Mouse (Mus musculus): ENCODE results near the gene Dmpk.

Dmpk gene

DNA sequence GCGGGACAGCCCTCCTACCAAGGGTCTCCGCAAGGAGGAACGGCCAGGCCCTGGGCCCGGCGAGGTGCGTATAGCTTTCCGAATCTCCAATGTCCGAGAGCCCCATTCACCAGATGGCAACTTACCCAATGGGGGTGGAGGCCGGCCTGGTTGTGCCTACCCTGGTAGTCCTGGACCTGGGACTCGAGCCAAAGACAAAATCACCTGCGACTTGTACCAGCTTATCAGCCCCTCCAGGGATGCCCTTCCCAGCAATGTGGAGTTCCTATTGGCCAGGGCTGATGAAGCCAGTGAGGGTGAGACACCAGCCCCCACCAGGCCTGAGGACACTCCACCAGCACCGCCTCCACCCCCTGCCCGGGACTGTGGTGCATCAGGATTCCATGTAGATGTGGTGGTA, 52.5 kb downstream of the Dmpk start:
- no peak for ATAC-seq (ENCODE audit: insufficient number of reproducible peaks, low FRiP score, low TSS enrichment)

DNA sequence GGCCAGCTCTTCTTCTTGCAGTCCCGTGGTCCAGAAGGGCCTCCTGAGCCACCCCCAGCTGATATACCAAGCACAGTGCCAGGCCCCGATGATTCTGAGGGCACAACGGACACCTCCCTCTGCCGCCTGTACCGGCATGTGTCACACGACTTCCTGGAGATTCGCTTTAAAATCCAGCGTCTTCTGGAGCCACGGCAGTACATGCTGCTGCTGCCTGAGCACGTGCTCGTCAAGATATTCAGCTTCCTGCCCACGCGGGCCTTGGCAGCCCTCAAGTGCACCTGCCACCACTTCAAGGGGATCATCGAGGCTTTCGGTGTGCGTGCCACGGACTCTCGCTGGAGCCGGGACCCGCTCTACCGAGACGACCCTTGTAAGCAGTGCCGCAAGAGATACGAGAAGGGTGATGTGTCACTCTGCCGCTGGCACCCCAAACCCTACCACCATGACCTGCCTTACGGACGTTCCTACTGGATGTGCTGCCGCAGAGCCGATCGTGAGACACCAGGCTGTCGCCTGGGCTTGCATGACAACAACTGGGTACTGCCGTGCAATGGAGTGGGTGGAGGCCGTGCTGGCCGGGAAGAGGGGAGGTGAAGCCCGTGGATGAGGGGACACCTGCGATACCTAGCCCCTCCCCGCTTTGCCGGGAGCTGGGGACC, 53.2 kb downstream of the Dmpk start:
- no peak for ATAC-seq (ENCODE audit: insufficient number of reproducible peaks, low FRiP score, low TSS enrichment)

DNA sequence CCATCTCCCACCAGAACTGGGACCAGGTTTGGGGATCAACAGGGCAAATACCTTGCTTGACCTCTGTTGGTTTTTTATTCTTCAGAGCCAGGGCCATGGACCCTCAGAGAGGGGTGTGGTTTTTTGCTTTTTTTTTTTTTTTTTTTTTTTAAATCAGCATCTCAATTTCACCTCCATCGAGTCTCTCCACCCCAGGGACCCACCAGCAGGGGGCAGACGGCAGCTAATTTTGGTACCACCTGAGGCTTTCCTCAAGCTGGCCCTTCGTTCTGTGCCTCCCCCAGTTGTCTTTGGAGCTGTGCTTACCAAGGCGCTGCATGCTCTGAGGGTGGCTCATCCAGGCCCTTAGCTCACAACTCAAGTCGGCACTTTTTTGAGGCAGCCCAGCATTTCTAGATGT, 53.7 kb downstream of the Dmpk start:
- ATAC-seq (ENCODE audit: insufficient number of reproducible peaks, low FRiP score, low TSS enrichment), result no peak
